Mouse (Mus musculus) CH12.LX (cell line): ENCODE results near the gene Rbms1.

Experiments used
- CTCF ChIP-seq, 2 experiments: IDR thresholded peaks in 1 of 2; conservative IDR thresholded peaks in 1 of 2; 2 replicates each; pipeline ENCODE4 v1.5.1; 2011 to 2012; ENCODE audit warnings: low read depth in 2 of 2, low read length in 2 of 2, improper control_type of control experiment in 1 of 2, inconsistent platforms in 1 of 2, mild to moderate bottlenecking in 1 of 2, moderate library complexity in 1 of 2
- ETS1 ChIP-seq: conservative IDR thresholded peaks from 2 replicates; pipeline ENCODE4 v1.6.1; 2012; ENCODE audit warnings: low read depth, mild to moderate bottlenecking, inconsistent platforms, low read length, improper control_type of control experiment, moderate library complexity
- MAFK ChIP-seq: IDR thresholded peaks from 2 replicates; pipeline ENCODE4 v1.6.1; 2011; ENCODE audit warnings: low read length, improper control_type of control experiment; ENCODE audit not compliant: insufficient replicate concordance
- POLR2A ChIP-seq: IDR thresholded peaks from 2 replicates; pipeline ENCODE4 v1.6.1; 2011; ENCODE audit warnings: low read depth, mild to moderate bottlenecking, improper control_type of control experiment, low read length
- POLR2AphosphoS2 ChIP-seq: IDR thresholded peaks from 2 replicates; pipeline ENCODE4 v1.6.1; 2011; ENCODE audit warnings: low read depth, low read length, improper control_type of control experiment
- SMC3 ChIP-seq: IDR thresholded peaks from 2 replicates; pipeline ENCODE4 v1.6.1; 2011; ENCODE audit warnings: low read depth, low read length, improper control_type of control experiment
- USF1 ChIP-seq: IDR thresholded peaks from 2 replicates; pipeline ENCODE4 v1.6.1; 2014; ENCODE audit warnings: low read depth, mild to moderate bottlenecking, inconsistent platforms, low read length, improper control_type of control experiment
- USF2 ChIP-seq: conservative IDR thresholded peaks from 2 replicates; pipeline ENCODE4 v1.6.1; 2011; ENCODE audit warnings: low read depth, low read length, improper control_type of control experiment

DNA sequence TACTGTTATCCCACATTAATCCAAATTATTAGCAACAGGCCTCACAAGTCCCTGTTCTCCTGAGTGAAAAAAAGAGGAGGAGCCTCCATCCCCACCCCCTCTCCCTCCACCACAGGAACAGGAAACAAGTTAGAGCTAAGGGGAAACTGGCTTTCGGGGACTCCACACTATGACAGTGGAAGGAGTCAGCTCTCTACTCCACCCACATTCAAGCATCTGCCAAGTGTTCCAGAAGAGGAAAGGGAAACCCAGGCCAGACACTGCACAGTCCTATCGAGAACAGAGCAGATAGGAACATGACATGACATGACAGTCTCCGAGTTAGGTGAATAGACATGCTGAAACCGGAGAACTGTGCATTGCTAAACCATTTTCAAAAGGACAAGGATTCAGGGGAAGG is 108.0 kb downstream of the Rbms1 start:
- TF ChIP-seq MAFK (no peak), POLR2A (no peak), POLR2AphosphoS2 (no peak), SMC3 (no peak), ETS1 (no peak), USF2 (no peak), CTCF (conservative IDR thresholded peaks at IDR 0.05 in 1 of 2, IDR thresholded peaks at IDR 0.05 in 1 of 2; ENCODE audit: low read depth in 2 of 2, low read length in 2 of 2) (no peak), USF1 (no peak)
